ENCODE assay signal across 20 mouse cellular contexts in the genomic region with DNA sequence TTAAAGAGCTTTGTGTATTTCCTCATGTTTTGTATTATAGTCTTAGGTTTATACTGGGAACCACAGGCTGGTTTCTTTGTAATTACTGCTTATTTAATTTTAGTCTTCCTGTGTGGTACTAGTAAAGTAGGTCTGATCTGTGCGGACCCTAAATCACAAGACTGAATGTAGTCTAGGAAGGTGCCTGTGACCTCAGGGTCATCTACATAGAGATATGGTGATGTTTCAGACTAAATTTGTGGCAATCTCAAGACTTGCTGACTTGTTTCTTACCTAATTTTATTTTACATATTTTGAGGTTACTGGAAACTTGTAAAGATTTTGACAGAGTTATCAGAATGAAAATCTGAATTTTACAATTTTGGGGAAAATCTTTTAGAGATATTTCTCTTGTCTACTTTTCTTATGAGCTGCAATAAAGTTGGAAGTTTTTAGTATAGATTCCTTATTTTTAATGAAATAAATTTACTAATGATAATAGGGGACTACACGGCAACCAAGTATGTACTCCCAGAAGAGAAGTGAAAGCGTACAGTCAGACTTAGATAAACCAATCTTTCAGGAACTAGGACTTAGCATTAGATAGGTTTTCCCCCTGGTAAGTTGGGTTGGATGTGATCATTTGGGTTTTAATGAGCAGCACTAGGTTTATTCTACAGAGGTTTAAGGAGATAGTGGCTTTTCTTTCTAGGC. TPM values are rescaled to one million over a fixed set of nuclear protein-coding genes. Genes with fewer than 3 reads are reported as not detected.
"Had no signal": no experiment of that assay in that cellular context is flagged by ENCODE, and none has a peak within 500 bp of the region (broad histone marks: within the 10 kb centered on the region; RNA-seq: fewer than 3 reads in every experiment).

No protein-coding gene starts in this region.

- H3K9me3 ChIP-seq: liver, embryonic 13.5 days had no signal

- H3K27me3 ChIP-seq: limb, embryonic 12.5 days; liver, embryonic 13.5 days; lung, embryonic 15.5 days; midbrain, embryonic 13.5 days had no signal

- H3K4me3 ChIP-seq: limb, embryonic 12.5 days; liver, embryonic 13.5 days; lung, embryonic 15.5 days; midbrain, embryonic 13.5 days had no signal

- H3K36me3 ChIP-seq: limb, embryonic 12.5 days; liver, embryonic 13.5 days; lung, embryonic 15.5 days; midbrain, embryonic 13.5 days had no signal

- H3K27ac ChIP-seq: limb, embryonic 12.5 days; liver, embryonic 13.5 days; lung, embryonic 15.5 days; macrophage; midbrain, embryonic 13.5 days; stomach, postnatal 0 days had no signal

- DNase-seq: kidney, adult 2 months; kidney, postnatal 25 days; liver; liver, embryonic 13.5 days; liver, postnatal 0 days; lung, postnatal 14 days; right cerebral cortex, adult 18-20 months; right cerebral cortex, postnatal 25 days had no signal

- H3K4me2 ChIP-seq: limb, embryonic 12.5 days; liver, embryonic 13.5 days; lung, embryonic 15.5 days; midbrain, embryonic 13.5 days had no signal

- H3K4me1 ChIP-seq: limb, embryonic 12.5 days; lung, embryonic 15.5 days; midbrain, embryonic 13.5 days had no signal

- H3K9ac ChIP-seq: limb, embryonic 12.5 days; liver, embryonic 13.5 days; liver, postnatal 0 days; lung, embryonic 15.5 days; midbrain, embryonic 13.5 days had no signal

- ATAC-seq: liver, postnatal 0 days had no signal

RNA-seq across cellular contexts. Expression of gene Uts2b, which starts 29.1 kb away (rescaled TPM):
- total RNA-seq: layer of hippocampus, adult 18-20 months; layer of hippocampus, postnatal 14 days; left cerebral cortex, adult 18-20 months; left cerebral cortex, postnatal 14 days had no signal
- polyA plus RNA-seq: kidney, adult 2 months; kidney, embryonic 16.5 days; liver, embryonic 13.5 days; liver, postnatal 0 days; macrophage; midbrain, postnatal 0 days; small intestine, adult 2 months had no signal
